Mouse (Mus musculus) thymus, postnatal 0 days (tissue): ENCODE results near the gene Mapk1ip1l. TPM values are rescaled to one million over a fixed set of nuclear protein-coding genes. Genes with fewer than 3 reads are reported as not detected.

Source experiments
- DNase-seq: peaks from one replicate; pipeline ENCODE4 v3.0.0-alpha.2; 2015; ENCODE audit warnings: low spot score
- polyA plus RNA-seq: library from polyadenylated mRNA; unstranded; fragments of >200 nt; fragmentation: Nextera tagmentation; extraction: Ambion mirVana; gene quantifications from 2 replicates; pipeline ENCODE4 v1.2.1, GENCODE M21; 2015

Gene Mapk1ip1l
- polyA plus RNA-seq, 1 experiment from 2014 or later = 40.4 TPM

GRCm38 (mm10) chr14:47359610-47360009 lies 61.5 kb downstream of the Mapk1ip1l start:
- no peak for DNase-seq

- no peak for DNase-seq
Measured at GRCm38 (mm10) chr14:47361418-47361817, 63.4 kb downstream of the Mapk1ip1l start.

- peak; percentile 42 for DNase-seq
Measured at GRCm38 (mm10) chr14:47361899-47362298, 63.8 kb downstream of the Mapk1ip1l start.

GRCm38 (mm10) chr14:47364742-47365449 lies 66.8 kb downstream of the Mapk1ip1l start:
- no peak for DNase-seq

GRCm38 (mm10) chr14:47366881-47367321 lies 68.8 kb downstream of the Mapk1ip1l start:
- DNase-seq = peak; percentile 50

GRCm38 (mm10) chr14:47367461-47367860 lies 69.4 kb downstream of the Mapk1ip1l start, which contains the start of gene Lgals3:
TSS of gene Lgals3 (plus strand) at chr14:47367751.
- peak; percentile 55 for DNase-seq

GRCm38 (mm10) chr14:47369741-47370140 lies 71.7 kb downstream of the Mapk1ip1l start:
- peak; percentile 75 for DNase-seq

- no peak for DNase-seq
Measured at GRCm38 (mm10) chr14:47370790-47371189, 72.7 kb downstream of the Mapk1ip1l start.

GRCm38 (mm10) chr14:47371689-47372088 lies 73.6 kb downstream of the Mapk1ip1l start:
- DNase-seq = no peak

Other genes with a start within 250 kb of the Mapk1ip1l start
- gene Gch1, start 108.9 kb upstream of the Mapk1ip1l start, polyA plus RNA-seq = 16.1 and 16.6 TPM in 2 replicates
- gene Wdhd1, start 21.4 kb upstream of the Mapk1ip1l start, polyA plus RNA-seq = 24.3 and 28.1 TPM in 2 replicates
- gene Socs4, start 21.3 kb upstream of the Mapk1ip1l start, polyA plus RNA-seq = 6.7 and 6.8 TPM in 2 replicates
- gene Lgals3, start 69.5 kb downstream of the Mapk1ip1l start, polyA plus RNA-seq = 75.2 and 79.9 TPM in 2 replicates
- gene Dlgap5, start 120.1 kb downstream of the Mapk1ip1l start, polyA plus RNA-seq = 41.8 and 46.4 TPM in 2 replicates
- gene Fbxo34, start 152.2 kb downstream of the Mapk1ip1l start, polyA plus RNA-seq = 18.2 and 20.3 TPM in 2 replicates